Mouse (Mus musculus): ENCODE measurements around the gene Ptch2.
A peak's percentile ranks its signal among the peaks of the same experiment; 100 is the strongest.

The Ptch2 gene

DNA sequence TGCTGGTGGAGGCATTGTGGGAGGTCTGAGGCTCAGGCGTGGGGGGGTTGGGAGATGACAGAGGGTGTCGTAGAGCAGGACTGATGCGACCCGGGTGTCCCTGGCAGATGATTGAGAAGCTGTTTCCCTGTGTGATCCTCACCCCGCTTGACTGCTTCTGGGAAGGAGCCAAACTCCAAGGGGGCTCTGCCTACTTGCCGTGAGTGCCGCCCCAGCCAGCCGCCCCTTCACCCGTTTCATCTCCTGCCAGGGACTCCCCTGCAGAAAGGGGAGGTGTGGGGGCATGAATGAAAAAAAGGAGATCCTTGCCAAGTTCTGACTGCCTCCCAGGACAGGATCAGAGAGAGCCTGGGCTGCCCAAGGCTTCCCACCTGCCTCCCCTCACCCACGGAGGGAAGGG is 9.3 kb downstream of the Ptch2 start:
- DNase-seq (ENCODE audit: low spot score), result no peak

DNA sequence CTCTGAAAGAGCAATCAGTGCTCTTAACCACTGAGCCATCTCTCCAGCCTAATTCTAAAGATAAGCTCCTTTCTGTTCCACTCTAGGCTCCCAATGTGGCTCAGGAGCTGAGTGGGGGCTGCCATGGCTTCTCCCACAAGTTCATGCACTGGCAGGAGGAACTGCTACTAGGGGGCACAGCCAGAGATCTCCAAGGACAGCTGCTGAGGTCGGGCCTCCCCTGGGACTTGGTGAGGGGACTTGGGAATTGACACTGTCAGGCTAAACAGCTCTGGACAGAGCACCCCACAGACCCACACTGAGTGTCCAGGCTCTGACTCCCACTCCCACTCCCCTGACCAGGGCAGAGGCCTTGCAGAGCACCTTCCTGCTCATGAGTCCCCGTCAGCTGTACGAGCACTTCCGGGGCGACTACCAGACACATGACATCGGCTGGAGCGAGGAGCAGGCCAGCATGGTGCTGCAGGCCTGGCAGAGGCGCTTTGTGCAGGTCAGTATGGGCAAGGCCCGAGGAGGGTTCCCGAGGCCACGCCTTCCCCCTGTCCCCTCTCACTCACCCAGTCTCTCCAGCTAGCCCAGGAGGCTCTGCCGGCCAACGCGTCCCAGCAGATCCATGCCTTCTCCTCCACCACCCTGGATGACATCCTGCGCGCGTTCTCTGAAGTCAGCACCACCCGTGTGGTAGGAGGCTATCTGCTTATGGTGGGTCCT is 12.1 kb downstream of the Ptch2 start:
- no peak for DNase-seq (ENCODE audit: low spot score)

DNA sequence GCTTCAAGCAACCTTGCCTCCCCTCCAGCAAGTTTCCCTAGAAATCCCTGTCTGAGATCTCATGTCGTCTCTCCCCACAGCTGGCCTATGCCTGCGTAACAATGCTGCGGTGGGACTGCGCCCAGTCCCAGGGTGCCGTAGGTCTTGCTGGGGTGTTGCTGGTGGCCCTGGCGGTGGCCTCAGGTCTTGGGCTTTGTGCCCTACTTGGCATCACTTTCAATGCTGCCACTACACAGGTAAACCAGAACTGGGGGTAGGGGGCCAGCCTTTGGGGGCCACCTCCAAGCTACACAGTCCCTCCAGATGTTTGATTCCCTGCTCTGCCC is 12.6 kb downstream of the Ptch2 start:
- no peak for DNase-seq (ENCODE audit: low spot score)

DNA sequence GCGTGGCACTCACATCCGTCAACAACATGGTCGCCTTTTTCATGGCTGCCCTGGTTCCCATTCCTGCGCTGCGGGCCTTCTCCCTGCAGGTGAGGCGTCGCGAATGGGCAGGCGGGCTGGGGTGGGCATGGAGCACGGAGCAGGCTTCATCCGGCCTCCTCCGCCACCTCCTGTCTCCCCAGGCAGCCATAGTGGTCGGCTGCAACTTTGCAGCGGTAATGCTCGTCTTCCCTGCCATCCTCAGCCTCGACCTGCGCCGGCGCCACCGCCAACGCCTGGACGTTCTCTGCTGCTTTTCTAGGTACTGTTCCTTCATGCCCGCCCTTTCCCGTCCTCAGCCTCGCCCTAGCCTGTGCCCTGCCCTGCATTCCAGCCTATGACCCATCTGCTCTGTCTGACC is 13.5 kb downstream of the Ptch2 start:
- DNase-seq (ENCODE audit: low spot score), result no peak

DNA sequence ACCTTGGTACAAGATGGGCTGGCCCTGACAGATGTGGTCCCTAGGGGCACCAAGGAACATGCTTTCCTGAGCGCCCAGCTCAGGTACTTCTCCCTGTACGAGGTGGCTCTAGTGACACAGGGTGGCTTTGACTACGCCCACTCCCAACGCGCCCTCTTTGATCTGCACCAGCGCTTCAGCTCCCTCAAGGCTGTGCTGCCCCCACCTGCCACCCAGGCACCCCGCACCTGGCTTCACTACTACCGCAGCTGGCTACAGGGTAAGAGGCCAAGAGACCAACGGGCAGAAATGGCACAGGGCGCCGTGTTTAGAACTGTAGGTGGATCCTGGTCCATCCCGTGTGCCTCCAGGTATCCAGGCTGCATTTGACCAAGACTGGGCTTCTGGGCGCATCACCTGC is 14.4 kb downstream of the Ptch2 start:
- DNase-seq (ENCODE audit: low spot score), result no peak

DNA sequence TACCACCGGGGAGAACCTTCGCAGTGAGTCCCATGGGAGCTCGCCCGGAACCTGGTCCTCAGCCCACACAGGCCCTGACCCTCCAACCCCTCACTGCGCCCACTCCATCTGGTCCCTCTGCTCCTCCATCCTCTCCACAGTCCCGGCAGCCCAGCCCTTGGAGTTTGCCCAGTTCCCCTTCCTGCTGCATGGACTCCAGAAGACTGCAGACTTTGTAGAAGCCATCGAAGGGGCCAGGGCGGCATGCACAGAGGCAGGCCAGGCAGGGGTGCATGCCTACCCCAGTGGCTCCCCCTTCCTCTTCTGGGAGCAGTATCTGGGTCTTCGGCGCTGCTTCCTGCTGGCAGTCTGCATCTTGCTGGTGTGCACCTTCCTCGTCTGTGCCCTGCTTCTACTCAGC is 15.1 kb downstream of the Ptch2 start:
- no peak for DNase-seq (ENCODE audit: low spot score)

DNA sequence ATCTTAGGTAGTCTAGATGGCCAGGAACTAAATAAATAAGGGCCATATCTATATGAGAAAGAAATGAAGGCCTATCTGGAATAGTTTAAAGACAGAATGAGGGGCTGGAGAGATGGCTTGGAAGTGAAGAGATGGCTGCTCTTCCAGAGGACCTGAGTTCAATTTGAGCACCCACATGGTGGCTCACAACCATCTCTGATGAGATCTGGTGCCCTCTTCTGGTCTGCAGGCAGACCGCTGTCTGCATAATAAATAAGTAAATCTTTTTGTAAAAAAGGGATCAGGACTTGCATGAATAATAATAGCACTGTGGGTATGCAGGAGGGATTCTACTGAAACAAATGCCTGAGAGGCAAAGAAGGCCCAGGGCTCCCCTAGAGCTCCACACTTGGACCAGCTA is 17.4 kb downstream of the Ptch2 start:
- no peak for DNase-seq (ENCODE audit: low spot score)

DNA sequence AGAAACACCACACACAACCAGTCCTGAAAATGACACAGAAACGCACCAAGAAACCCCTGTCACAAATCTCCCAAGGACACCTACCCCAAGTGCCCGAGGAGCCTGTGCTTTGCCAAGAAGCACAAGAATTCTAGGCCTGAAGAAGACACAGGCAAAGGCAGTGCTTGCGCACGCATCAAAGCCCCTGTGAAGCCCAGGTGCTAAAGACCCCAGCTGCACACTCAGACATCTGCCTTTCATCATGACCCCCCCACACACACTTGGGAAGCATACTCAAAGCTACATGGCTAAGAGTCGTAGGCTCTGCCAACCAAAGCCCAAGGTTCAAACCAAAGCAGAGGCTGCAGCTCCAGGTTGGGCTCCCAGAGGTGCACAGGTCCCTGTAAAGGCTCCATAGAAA is 19.7 kb downstream of the Ptch2 start:
- DNase-seq (ENCODE audit: low spot score), result no peak

DNA sequence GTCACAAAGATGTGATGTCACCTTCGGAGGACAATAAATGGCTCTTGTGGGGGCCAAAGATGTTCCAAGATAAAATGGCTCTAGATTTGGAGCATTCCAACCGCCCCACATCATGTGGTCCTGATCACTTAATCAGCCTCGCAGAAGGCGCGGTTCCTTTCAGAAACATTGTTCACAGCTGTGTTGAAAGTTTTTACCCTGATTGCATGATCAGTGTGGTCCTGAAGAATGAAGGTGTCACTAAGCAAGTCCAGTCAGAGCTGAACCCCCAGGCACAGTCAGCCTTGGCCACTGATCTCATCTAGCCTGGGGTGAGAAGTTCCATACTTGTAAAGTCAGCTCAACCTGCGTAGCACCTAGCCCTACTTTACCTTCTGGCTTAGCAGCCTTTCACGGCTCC is 22.1 kb downstream of the Ptch2 start:
- DNase-seq (ENCODE audit: low spot score), result no peak

DNA sequence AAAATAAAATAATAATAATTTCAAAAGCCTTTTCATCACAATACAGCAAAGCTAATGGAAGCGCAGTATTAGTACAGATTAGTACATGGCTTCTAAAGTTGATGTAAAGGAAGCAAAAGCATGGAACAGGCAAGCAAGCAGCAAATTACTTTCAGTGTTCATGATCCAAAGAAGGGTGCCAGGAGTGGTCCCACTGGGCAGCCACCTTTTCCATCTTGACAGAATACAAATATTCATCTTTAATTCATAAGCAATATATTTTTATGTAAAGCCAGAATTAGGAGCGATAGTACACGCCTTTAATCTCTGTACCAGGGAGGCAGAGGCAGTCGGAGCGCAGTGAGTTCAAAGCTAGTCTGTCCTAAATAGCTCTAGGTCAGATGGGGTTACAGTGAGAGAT is 23.8 kb downstream of the Ptch2 start:
- DNase-seq (ENCODE audit: low spot score), result no peak

DNA sequence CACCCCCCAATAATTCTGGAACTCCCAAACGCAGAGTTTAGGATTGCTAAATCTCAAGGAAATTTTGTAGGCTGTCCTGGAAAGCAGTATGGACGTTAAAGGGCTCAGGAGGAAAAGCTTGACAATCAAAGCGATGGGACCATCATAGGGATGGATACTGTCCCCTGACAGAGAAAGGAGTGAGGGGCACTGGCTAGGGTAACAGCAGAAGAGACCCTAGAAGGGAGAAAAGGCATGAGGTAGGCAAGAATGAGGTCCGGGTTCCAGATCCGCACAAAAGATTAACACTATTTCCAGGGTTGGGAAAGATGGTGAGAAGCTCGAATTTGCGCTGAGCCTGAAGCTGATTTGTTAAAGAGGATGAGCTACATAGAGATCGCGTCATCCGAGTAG is 24.2 kb downstream of the Ptch2 start:
- no peak for DNase-seq (ENCODE audit: low spot score)

DNA sequence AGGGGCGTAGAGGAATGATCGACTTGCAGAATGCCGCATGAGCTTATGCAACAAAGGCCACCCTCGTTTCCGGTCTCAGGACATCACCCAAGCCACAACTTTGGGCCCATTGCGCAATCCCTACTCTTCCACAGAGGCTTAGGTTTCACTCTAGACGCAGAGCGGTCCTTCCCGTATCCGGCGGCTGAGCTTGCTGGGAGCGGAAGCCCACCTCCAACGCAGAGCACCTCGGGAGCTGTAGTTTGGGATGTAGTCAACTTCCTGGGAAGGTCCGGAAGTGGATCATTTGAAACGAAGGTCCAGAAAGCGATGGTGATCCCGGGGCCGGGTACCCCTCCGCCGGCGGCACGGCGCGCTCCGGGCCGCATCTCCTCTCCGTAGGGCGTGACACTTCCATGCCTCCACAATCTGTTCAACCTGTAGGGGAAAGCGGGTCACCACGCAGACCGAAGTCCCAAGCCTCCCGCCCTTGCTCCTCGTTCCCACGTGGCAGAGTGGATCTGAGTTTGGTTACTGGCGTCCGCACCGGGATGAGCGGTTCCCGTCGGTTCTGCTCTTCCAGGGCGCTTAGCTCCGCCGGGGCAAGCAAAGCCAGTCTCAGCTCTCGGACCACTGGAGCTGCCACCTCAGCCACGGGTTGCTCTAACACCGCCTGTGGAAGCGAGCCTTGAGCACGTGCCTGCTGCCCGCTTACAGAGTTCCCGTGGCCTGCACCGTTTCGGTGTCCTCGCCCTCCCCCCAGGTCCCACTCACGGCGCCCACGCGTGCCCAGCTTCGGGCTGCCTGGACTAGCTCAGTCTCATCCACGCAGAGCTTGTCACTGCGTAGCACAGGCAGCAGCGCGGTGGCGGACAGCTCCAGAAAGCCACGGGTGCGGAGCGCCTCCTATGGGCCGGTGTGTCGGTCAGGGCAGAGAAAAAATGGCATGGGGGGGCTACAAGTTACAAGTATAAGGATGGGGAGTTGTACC is 24.9 kb downstream of the Ptch2 start:
- peak; percentile 84 for DNase-seq (ENCODE audit: low spot score)

DNA sequence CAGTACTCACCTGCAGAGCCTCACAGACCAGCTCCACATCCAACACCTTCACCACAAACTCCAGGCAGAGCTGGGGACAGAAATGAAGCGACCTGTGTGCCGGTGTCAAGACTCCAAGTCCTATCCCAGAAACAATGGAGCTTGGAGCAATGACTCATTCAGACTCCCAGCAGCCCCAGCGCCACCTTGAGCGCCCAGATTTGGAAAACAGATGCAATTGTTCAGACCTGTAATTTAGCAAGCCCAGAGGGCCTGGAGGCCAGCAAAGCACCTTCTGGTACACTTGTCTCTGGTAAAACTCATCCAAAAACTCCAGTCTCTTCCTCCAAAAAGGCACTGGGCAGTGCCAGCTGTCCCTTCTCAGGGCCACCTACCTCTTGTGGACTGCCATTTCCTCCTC is 26.3 kb downstream of the Ptch2 start:
- no peak for DNase-seq (ENCODE audit: low spot score)

DNA sequence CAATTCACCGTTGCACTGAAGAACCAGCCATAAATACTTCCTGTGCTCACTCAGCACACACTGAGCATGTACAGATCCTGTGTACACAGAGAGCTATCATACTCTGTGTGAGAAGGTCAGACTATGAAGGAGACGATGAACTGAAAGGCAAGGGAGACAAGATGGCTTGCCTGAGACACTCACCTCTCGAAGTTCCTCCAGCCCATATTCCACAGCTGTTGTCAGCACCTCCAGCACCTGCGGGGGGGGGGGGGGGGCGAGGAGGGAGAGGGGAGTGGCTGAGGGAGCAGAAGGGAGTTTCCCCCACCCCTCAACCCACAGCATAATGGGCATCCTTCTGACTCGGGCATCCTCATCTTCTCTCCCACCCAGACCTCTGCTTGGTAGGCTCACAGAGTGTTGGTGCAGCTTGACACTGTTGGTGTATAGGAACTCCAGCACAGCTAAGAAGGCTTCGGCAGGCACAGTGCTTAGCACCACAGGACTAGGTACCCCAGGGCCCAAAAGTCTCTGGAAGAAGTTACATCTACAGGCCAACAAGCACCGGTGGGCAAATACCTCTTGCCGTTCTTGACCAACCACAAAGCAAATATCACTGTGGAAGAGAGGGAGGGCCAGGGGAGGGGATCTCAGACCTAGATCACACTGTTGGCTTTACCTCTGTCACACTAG is 27.8 kb downstream of the Ptch2 start:
- no peak for DNase-seq (ENCODE audit: low spot score)

DNA sequence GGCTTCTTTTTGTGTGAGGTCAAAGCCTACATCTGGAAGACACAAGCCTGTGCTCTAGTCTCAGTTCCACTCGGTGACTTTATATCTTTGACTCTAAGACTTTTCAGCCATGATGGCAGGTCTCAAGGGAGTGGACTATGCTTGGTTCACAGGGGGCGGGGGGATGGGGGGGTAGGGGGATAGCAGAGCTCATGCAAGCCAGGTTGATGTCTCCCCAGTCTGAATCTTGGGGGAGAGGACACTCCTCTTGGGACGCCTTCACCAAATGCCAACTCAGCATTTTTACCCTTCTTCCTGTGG is 28.3 kb downstream of the Ptch2 start:
- no peak for DNase-seq (ENCODE audit: low spot score)

DNA sequence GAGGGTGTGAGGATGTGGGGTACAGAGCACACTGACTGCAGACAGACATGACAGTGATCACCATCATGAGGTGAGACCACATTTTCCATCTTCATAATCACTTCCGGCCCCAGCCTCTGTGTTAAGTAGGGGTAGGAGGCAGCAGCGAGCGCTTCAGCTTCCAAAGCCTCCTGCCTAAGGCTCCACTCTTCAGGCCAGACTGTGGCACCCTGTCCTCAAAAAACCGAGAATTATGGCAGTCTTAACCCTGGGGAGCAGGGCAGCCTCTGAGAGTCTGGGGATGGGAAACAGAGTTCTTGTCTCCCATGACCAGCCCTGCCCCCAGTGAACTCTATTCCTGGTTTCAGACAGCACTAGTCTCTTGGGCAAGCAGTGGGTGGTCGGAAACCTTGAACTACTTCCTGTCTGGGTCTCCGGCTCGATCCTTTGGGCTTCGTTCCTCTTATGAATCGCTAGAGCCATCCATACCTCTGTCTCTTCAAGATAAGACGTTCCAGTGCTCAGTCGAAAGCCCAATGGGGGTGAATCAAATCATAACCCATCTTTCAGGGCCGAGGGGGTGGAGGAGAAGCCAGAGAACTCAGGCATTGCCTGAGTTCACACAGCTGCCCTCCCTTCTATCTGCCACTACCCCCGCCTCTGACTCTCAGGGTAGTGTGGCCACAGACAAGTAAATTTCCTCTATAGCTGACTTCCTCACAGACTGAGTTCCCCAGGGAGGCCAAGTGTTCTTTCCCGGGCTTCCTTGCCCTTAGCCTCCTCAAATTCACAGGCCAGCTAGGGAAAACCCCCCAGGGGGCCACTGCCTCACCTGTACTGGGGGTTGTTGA is 28.9 kb downstream of the Ptch2 start:
- peak; percentile 46 for DNase-seq (ENCODE audit: low spot score)

DNA sequence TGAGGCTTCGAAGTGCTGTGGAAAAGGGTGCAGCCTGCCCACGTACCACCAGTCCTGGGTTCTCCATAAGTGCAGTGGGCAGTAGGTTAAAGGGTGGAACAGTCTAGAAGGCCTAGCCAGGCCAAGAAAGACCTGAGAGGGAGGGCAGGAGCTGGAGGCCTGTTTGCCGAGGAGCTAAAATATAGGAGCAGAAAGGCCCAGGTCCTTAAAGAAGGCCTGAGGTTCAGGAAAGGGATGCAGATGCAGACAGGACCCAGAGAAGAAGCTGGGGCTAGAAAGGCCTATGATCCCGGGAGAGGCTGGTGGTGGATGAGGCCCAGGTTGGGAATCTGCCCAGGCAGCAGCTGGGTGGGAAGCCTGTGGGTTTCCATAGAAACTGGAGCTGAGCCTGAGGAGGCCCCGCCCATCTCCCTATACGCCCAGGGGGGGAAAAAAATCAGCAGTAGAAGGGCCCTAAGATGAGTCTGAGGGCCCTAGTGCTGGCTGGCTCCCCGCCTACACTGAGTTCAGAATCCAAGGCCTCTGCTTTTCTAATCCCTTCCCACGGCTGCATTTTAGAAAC is 29.6 kb downstream of the Ptch2 start, which contains the start of gene Btbd19:
TSS of gene Btbd19 (minus strand) at position 378 of the 562 bp plus-strand sequence.
- DNase-seq (ENCODE audit: low spot score), result no peak

DNA sequence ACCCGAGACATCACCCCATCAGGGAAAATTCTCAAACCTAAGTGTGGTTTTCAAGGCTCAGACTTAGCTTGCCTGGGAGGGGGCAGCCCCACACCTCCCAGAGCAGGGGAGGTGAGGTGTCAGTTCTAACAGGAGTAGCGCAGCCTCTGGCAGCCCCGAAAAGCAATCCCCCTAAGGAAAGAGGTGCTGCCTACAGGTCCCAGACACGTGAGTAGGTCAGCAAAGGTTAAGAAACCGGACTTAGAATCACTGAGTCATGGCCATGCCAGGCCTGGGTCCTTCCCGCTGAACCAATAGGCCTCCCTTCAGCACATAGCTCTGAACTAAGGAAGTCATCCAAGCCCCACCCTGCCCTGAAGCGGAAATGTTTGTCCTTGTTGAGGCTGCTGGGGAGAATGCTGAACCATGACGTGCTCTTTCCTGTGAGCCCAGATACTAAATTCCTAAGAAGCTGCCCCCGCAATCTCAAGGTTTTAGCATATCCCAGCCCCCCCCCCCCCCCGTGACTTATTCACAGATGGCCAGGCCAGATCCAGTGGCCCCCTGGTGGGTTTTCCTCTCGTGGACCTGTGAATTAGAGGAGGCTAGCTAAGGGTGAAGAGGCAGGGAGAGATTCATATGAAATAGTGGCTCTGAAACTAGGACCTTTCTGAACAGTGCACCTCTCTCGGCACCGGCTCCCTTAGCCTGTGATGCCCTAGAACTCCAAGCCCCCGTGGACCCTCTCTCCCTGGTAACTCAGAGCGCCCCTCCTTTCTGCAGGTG is 30.2 kb downstream of the Ptch2 start:
- no peak for DNase-seq (ENCODE audit: low spot score)

DNA sequence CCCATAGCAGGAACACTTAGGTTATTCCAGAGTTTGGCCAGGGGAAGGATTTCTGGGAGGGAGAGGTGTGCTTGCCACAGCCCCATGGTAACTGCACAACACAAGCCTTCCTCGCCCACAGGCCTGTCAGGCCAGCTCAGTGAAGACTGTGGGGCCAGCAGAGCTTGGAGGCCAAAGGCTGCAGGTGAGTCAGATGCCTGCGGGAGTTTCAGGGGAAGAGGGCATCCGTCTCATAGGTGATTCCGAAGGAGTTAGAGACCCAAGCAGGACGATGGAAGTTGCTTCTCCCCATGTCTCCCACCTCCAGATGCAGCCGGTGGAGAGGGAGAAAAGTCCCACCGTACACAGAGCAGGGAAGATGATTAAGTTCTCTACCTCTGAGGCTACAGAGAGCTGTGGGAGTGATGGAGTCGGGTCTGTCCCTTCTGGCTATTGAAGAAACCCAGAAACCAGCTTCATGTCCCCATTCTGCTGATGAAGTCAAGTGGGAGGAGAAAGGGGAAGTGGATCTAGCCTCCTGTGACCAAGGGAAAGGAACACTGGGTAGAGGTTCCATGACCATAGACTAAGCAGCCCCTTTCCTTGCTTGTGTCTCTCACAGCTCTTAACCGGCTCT is 30.9 kb downstream of the Ptch2 start, which contains the start of gene Tctex1d4:
TSS of gene Tctex1d4 (plus strand) at position 120 of the 616 bp plus-strand sequence.
- DNase-seq (ENCODE audit: low spot score), result no peak

DNA sequence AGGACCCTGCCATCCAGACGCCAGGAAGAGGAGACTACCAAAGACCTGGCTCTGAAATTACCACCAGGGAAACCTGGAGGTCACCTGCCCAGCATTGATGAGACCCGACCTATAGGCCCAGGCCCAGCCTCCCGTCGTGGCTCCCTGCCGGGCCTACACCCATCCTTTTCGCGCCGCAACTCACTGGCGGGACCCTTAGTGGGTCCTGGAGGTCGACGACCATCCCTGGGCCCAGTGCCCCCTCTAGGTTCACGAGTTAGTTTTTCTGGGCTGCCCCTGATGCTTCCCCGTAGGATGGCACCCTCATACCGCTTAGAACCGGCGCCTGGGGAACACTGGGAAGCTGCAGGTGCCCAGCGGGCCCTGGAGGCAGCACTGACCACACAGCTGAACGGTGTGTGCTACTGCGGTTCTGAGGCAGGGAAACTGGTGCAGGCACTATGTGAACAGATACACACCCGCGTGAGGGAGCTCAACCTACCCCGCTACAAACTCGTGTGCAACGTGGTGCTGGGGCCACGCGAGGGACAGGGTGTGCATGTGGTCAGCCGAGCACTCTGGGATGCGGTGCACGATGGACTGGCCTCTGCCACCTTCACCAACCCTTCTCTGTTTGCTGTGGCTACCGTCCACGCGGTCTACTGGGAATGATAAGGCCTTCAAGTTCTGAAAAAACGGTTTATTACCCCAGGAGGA is 32.3 kb downstream of the Ptch2 start:
- no peak for DNase-seq (ENCODE audit: low spot score)

Measured in c-Kit-positive CD71-positive TER-119-positive erythroid progenitor cells, embryonic 14.5 days (primary cell).